Mouse (Mus musculus) regulatory T cell (primary cell): Measurements from ENCODE around the gene Gm14391.
"Not testable (repeated sequence)": the region's sequence is repeated elsewhere in the genome, so short reads cannot be mapped to it uniquely, and the experiment has no call there.

Experiments
- in situ Hi-C: fragments of 300-600 bp; cut with MboI, MseI; formaldehyde crosslinking; loops from one replicate; pipeline ENCODE4 v1.15.1; 2025; ENCODE audit warnings: high pct_unique_total_duplicates

Gm14391 gene

GRCm38 (mm10) chr2:175206732-175207131 is at the start of gene Gm14391:
Gm14391 (minus strand) TSS chr2:175206917.
- in situ Hi-C loops = not testable (repeated sequence)

- in situ Hi-C loops = loop anchor here (5.0 kb wide), 1 partner anchor 813 kb away; no protein-coding TSS in a partner anchor
These were observed 27.7 kb downstream of the Gm14391 start for GRCm38 (mm10) chr2:175179008-175179407.

- in situ Hi-C loops = loop anchor here (5.0 kb wide), 1 partner anchor 816 kb away; no protein-coding TSS in a partner anchor
These were observed 30.4 kb downstream of the Gm14391 start for GRCm38 (mm10) chr2:175176312-175176711.

GRCm38 (mm10) chr2:175175401-175176180 is 31.1 kb downstream of the Gm14391 start, which contains the start of gene Gm14443:
Gm14443 (minus strand) TSS chr2:175175871.
- in situ Hi-C loops = loop anchor here (5.0 kb wide), 1 partner anchor 817 kb away; no protein-coding TSS in a partner anchor

GRCm38 (mm10) chr2:175174058-175174457 is 32.7 kb downstream of the Gm14391 start:
- in situ Hi-C loops = loop anchor here (25.0 kb wide), 5 partner anchors 288 to 1438 kb away; partner anchors contain the start of genes Gm6710 and Zfp965

- in situ Hi-C loops = loop anchor here (25.0 kb wide), 5 partner anchors 289 to 1439 kb away; partner anchors contain the start of genes Gm6710 and Zfp965
These were observed 33.7 kb downstream of the Gm14391 start for GRCm38 (mm10) chr2:175172906-175173595.

- in situ Hi-C loops = loop anchor here (25.0 kb wide), 5 partner anchors 290 to 1440 kb away; partner anchors contain the start of genes Gm6710 and Zfp965
These were observed 34.6 kb downstream of the Gm14391 start for GRCm38 (mm10) chr2:175172123-175172522.

GRCm38 (mm10) chr2:175166870-175167269 is 39.8 kb downstream of the Gm14391 start:
- in situ Hi-C loops = loop anchor here (25.0 kb wide), 5 partner anchors 295 to 1445 kb away; partner anchors contain the start of genes Gm6710 and Zfp965

- in situ Hi-C loops = loop anchor here (25.0 kb wide), 5 partner anchors 297 to 1447 kb away; partner anchors contain the start of genes Gm6710 and Zfp965
These were observed 41.6 kb downstream of the Gm14391 start for GRCm38 (mm10) chr2:175165110-175165509.

GRCm38 (mm10) chr2:175161438-175161837 is 45.3 kb downstream of the Gm14391 start:
- in situ Hi-C loops = loop anchor here (25.0 kb wide), 5 partner anchors 301 to 1451 kb away; partner anchors contain the start of genes Gm6710 and Zfp965

- in situ Hi-C loops = loop anchor here (25.0 kb wide), 5 partner anchors 304 to 1454 kb away; partner anchors contain the start of genes Gm6710 and Zfp965
These were observed 48.1 kb downstream of the Gm14391 start for GRCm38 (mm10) chr2:175158642-175159041.

- in situ Hi-C loops = loop anchor here (25.0 kb wide), 5 partner anchors 306 to 1456 kb away; partner anchors contain the start of genes Gm6710 and Zfp965
These were observed 50.0 kb downstream of the Gm14391 start for GRCm38 (mm10) chr2:175156696-175157095.

GRCm38 (mm10) chr2:175141993-175142295 is 64.8 kb downstream of the Gm14391 start, which contains the start of gene Gm14399:
Gm14399 (minus strand) TSS chr2:175142012.
- in situ Hi-C loops = not testable (repeated sequence)

GRCm38 (mm10) chr2:175141118-175141992 is 65.4 kb downstream of the Gm14391 start:
- in situ Hi-C loops = not testable (repeated sequence)
